Mouse (Mus musculus): ENCODE measurements at regions not wholly inside any gene's neighbourhood (a gene's known extent, or its start where the extent isn't known, plus 50 kb on each side); places are given as distances from the start of the nearest gene placed in this dataset.

DNA sequence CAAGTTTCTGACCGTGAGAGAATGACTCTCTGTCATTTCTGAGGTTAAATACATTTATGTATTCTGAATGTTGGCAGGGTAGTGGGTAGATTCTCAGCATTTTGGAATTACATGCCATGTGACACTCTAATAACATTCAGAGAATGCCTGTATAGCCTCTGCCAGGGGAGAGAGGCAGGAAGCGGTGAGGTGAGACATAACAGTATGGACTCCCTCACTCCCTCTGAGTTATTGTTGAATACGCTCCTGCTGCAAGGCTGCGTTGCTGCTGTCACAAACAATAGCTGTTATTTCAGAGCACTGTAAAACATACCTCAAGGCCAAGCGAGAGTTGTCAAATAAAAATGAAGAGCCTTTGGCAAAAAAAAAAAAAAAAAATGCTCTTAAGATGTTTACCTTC lies 477.9 kb downstream of the Klf12 start:
- Histone ChIP-seq H3K4me1 (no peaks in the 10 kb centered on the region), H3K9me3 (no peaks in the 10 kb centered on the region), H3K27me3 (replicated peaks) (no peaks in the 10 kb centered on the region), H3K36me3 (replicated peaks; ENCODE audit: low read length) (no peaks in the 10 kb centered on the region), H3K4me3 (replicated peaks) (no peak overlapping the region)
- TF ChIP-seq GATA1 (IDR thresholded peaks at IDR 0.05; ENCODE audit: borderline replicate concordance, low read length): no peak

DNA sequence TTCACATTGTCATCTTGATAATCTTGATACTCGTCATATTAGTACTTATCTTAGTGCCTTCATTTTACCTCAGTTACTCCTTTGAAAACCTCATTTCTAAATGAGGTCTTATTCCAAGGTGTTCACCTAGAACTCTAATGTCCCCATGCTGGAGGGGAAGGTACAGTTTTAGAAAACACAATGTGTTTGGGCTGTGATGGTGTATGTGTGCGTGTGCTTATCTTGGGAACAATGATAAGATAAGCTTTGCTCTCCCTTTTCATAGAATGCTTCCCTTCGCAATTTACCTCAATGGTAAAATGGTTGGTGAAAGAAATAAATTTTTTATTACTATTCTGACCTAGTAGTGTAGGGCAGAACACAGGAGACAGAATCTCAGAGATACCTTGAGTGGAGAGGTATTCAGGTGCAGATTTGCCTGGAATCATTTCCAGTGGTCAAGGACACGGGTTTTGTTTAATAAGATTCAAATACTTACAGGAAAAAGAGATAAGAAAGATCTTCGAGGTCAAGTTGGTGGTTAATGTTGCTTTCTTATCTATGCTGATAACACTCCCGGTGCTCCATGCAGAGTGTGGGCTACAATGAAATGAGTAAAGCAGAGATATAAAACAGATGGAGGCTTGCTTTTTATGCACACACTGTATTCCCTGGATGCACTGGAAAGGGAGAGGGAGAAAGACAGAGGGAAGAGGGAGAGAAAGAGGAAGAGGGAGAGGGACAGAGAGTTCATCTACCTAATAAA lies 471.6 kb downstream of the Klf12 start:
- H3K36me3 ChIP-seq (replicated peaks; ENCODE audit: low read length): no peaks in the 10 kb centered on the region
- no peak for TF ChIP-seq GATA1 (IDR thresholded peaks at IDR 0.05; ENCODE audit: borderline replicate concordance, low read length)
- no peak for TF ChIP-seq FLI1 (IDR thresholded peaks at IDR 0.05; ENCODE audit: low read length)
- H3K4me3 ChIP-seq (replicated peaks): no peak overlapping the region
- H3K27me3 ChIP-seq (replicated peaks): no peaks in the 10 kb centered on the region
- no peaks in the 10 kb centered on the region for H3K9me3 ChIP-seq
- H3K4me1 ChIP-seq: no peaks in the 10 kb centered on the region

Data from megakaryocyte, embryonic 14.5 days (primary cell).